Mouse (Mus musculus) heart, embryonic 12.5 days (tissue): ENCODE data around the gene 6330403K07Rik. TPM values are rescaled to one million over a fixed set of nuclear protein-coding genes. Genes with fewer than 3 reads are reported as not detected.

Experiments used
- ATAC-seq: fragments of 200-750 bp; cut with Nextera tagmentation; 2 replicates; pipeline ENCODE4 v1.8.0; 2017; ENCODE audit warnings: moderate TSS enrichment, moderate library complexity; ENCODE audit not compliant: insufficient number of reproducible peaks, low FRiP score
- H3K27ac ChIP-seq: fragments of 300-500 bp; sonication (generic); 2 replicates; pipeline ENCODE4 v1.5.1; 2016; ENCODE audit warnings: mild to moderate bottlenecking, moderate library complexity; ENCODE audit not compliant: poor library complexity, severe bottlenecking
- H3K27me3 ChIP-seq: fragments of 300-500 bp; sonication (generic); replicated peaks from 2 replicates; pipeline ENCODE4 v1.6.1; 2016; ENCODE audit warnings: mild to moderate bottlenecking, moderate library complexity
- H3K36me3 ChIP-seq: fragments of 300-500 bp; sonication (generic); 2 replicates; pipeline ENCODE4 v1.6.1; 2016; ENCODE audit warnings: mild to moderate bottlenecking, moderate library complexity
- H3K4me1 ChIP-seq: fragments of 300-500 bp; sonication (generic); replicated peaks from 2 replicates; pipeline ENCODE4 v1.6.1; 2016; ENCODE audit warnings: mild to moderate bottlenecking
- H3K4me2 ChIP-seq: fragments of 300-500 bp; sonication (generic); 2 replicates; pipeline ENCODE4 v1.6.1; 2016; ENCODE audit warnings: mild to moderate bottlenecking, moderate library complexity
- H3K4me3 ChIP-seq: fragments of 300-500 bp; sonication (generic); 2 replicates; pipeline ENCODE4 v1.5.1; 2016; ENCODE audit warnings: mild to moderate bottlenecking
- H3K9ac ChIP-seq: fragments of 300-500 bp; sonication (generic); 2 replicates; pipeline ENCODE4 v1.6.1; 2016; ENCODE audit warnings: mild to moderate bottlenecking, moderate library complexity
- H3K9me3 ChIP-seq: fragments of 300-500 bp; sonication (generic); replicated peaks from 2 replicates; pipeline ENCODE4 v1.6.1; 2016; ENCODE audit warnings: mild to moderate bottlenecking, moderate library complexity
- WGBS: fragments of 180-500 bp; shearing (Covaris S2); methylation state at CpG from one replicate; pipeline ENCODE4 v1.1.7; 2016; 5-methylcytosine and 5-hydroxymethylcytosine counted together
- polyA plus RNA-seq: library from polyadenylated mRNA; unstranded; fragments of >200 nt; fragmentation: Nextera tagmentation; extraction: Ambion mirVana; gene quantifications from 2 replicates; pipeline ENCODE4 v1.2.1, GENCODE M21; 2016

6330403K07Rik gene
- polyA plus RNA-seq, 1 experiment from 2014 or later = 44.4 TPM

GRCm38 (mm10) chr11:70982030-70982429 is 51.3 kb downstream of the 6330403K07Rik start:
- Histone ChIP-seq H3K9me3 (no peaks in the 10 kb centered on the region), H3K4me1 (peaks cover 12% of the 10 kb centered on the region), H3K4me3 (peak overlapping the region; percentile 97), H3K27me3 (no peaks in the 10 kb centered on the region), H3K27ac (no peak overlapping the region), H3K9ac (peak overlapping the region; percentile 96), H3K4me2 (peak overlapping the region; percentile 78), H3K36me3 (peaks cover 69% of the 10 kb centered on the region)
- ATAC-seq = no peak
- 6% methylated on average over 12 of the region's 12 CpGs for WGBS

Other genes with a start within 250 kb of the 6330403K07Rik start
- not detected in 2 replicates for gene Scimp, start 220.9 kb downstream of the 6330403K07Rik start, polyA plus RNA-seq
- gene Rabep1, start 188.7 kb downstream of the 6330403K07Rik start, polyA plus RNA-seq = 33.3 and 35.1 TPM in 2 replicates
- gene Nup88, start 63.5 kb downstream of the 6330403K07Rik start, polyA plus RNA-seq = 118 and 120 TPM in 2 replicates
- 49.0 and 51.2 TPM in 2 replicates for gene Rpain, start 63.3 kb downstream of the 6330403K07Rik start, polyA plus RNA-seq
- 293 and 299 TPM in 2 replicates for gene C1qbp, start 50.5 kb downstream of the 6330403K07Rik start, polyA plus RNA-seq
- 18.8 and 20.1 TPM in 2 replicates for gene Dhx33, start 29.1 kb downstream of the 6330403K07Rik start, polyA plus RNA-seq
- gene Mis12, start 13.9 kb downstream of the 6330403K07Rik start, polyA plus RNA-seq = 25.5 and 27.3 TPM in 2 replicates
- gene Derl2, start 13.7 kb downstream of the 6330403K07Rik start, polyA plus RNA-seq = 35.2 and 40.9 TPM in 2 replicates
- not detected in 2 replicates for gene Nlrp1a, start 111.2 kb upstream of the 6330403K07Rik start, polyA plus RNA-seq
- not detected in 2 replicates for gene Nlrp1b, start 197.2 kb upstream of the 6330403K07Rik start, polyA plus RNA-seq